Mouse (Mus musculus): ENCODE data around the gene Pptc7.

Pptc7 gene

GRCm38 (mm10) chr5:122267136-122267535 lies 17.0 kb upstream of the Pptc7 start:
- DNase-seq (ENCODE audit: low spot score in 2 of 2): no peak

- peak; percentile 52 to 82 for DNase-seq (ENCODE audit: low spot score in 2 of 2)
Observed at GRCm38 (mm10) chr5:122267899-122268298, 16.3 kb upstream of the Pptc7 start.

- DNase-seq (ENCODE audit: low spot score in 2 of 2): no peak
Observed at GRCm38 (mm10) chr5:122268858-122269604, 15.1 kb upstream of the Pptc7 start.

DNA sequence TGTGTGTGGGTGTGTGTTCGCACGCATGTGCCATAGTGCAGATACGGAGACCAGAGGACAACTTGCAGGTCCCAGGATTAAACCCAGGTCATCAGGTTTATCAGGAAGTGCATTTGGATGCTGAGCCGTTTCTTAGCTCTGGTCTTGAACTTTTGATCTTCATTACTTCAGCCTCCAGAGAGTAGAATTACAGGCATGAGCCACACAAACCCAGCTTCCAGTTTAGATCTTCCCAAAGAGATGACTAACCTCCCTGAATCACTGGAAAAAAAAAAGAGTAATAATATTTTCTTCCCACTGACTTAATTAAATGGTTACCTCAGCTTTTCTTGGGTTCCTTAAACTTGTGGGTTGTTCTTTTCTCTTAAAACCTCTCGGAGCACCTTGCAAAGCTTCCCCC lies 11.3 kb upstream of the Pptc7 start:
- DNase-seq (ENCODE audit: low spot score in 2 of 2): no peak

- DNase-seq (ENCODE audit: low spot score in 2 of 2): peak; percentile 83 to 91
Observed at GRCm38 (mm10) chr5:122274785-122275184, 9.4 kb upstream of the Pptc7 start.

DNA sequence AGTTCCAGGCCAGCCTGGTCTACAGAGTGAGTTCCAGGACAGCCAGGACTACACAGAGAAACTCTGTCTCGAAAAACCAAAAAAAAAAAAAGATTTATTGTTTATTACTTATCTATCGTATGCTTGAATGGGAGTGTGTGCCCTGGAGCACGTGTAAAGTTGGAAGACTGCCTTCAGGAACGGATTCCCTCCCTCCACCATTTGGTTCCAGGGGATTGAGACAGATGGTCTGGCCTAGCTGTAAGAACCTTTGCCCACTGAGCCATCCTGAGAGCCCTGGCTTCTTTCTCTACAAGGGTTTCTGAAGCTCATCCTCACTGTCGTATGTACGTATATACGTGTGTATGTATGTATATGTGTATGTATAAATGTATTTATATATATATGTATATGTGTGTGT lies 5.2 kb upstream of the Pptc7 start:
- DNase-seq (ENCODE audit: low spot score in 2 of 2): no peak

- DNase-seq (ENCODE audit: low spot score in 2 of 2): no peak
Observed at GRCm38 (mm10) chr5:122279799-122280421, 4.3 kb upstream of the Pptc7 start.

DNA sequence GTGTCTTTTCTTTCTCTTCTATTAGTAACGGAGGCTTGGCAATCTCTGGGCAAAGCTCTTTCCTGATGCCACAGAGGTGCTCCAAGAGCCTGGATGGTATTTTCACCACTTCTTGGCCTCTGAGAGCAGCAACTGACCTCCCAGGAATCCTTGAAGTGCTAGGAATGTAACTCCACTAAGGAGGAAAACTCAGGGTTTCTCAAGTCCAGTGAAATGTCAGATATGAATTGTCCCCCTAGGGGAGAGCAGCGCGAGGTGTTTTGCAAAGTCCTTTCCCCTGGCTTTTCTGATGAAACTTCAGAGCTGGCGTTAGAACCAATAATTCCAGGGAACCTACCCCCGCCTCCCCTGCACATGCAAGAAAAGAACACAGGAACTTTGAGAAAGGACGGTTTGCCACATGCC lies 3.7 kb upstream of the Pptc7 start:
- DNase-seq (ENCODE audit: low spot score in 2 of 2): no peak

DNA sequence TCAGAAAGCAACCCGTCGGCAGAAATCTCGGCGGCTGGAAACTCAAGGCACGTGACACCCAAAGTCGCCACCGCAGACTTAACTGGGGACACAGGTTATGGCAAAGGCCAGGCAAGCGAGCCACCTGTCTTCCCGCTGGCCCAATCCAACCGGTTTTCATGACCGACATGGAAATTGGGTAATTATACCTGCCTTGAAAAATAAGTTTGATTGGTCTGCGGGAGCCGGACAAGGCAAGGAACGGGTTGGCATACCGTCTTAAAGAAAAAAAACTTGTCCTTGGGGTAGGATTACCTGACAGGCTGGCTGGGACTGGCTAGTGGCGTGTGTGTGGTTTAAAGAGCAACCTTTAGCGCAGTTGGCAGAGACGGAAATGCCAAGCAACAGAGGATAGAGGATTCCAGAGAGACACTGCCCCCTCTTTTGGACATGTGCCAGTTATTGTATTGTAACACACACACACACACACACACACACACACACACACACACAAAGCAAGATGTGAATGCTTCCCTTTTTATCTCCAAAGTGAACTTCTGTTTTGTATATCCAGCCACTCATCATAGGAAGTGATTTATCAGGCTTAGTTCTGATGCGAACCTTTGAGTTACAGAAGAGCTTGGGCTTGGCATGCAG lies 3.2 kb upstream of the Pptc7 start:
- DNase-seq (ENCODE audit: low spot score in 2 of 2): no peak

DNA sequence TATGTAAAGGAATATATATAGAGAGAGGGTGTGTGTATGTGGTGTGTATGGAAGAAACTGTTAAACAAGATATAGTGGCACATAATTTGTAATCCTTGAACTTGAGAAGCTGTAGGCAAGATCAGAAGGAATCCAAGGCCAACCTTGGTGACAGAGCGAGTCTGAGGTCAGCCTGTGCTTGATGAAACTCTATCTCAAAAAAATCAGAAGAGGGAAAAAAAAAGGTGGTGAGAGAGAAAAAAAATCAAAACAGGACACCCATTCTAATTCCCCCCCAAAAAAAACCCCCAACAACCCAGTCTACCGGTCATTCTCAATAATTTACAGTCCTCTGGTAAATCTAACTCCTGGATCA lies 360 bp upstream of the Pptc7 start:
- no peak for DNase-seq (ENCODE audit: low spot score in 2 of 2)

- peak; percentile 66 to 72 for DNase-seq (ENCODE audit: low spot score in 2 of 2)
Observed at GRCm38 (mm10) chr5:122285029-122285766, 1.0 kb downstream of the Pptc7 start.

- DNase-seq (ENCODE audit: low spot score in 2 of 2): no peak
Observed at GRCm38 (mm10) chr5:122285767-122286150, 1.6 kb downstream of the Pptc7 start.

DNA sequence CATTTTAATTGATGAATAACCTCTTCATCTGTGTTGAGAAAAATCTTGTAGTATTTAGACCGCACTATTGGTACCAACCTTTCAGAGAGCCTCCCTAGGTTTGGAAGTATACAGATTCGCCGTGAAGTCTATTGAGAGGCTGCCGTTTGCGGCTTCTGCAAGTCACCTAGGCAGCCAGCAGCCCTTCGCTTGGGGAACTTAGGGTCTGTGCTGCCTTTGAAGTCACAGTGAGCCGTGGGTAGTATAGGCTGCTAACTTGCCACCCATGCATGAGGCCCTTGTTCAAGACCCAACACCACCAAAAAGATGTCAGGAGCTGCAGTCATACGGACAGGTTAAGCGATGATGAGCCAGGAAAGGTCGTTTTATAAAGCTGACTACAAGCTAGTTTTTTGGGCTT lies 2.0 kb downstream of the Pptc7 start:
- peak in 1 of 2 experiments; percentile 40 for DNase-seq (ENCODE audit: low spot score in 2 of 2)

DNA sequence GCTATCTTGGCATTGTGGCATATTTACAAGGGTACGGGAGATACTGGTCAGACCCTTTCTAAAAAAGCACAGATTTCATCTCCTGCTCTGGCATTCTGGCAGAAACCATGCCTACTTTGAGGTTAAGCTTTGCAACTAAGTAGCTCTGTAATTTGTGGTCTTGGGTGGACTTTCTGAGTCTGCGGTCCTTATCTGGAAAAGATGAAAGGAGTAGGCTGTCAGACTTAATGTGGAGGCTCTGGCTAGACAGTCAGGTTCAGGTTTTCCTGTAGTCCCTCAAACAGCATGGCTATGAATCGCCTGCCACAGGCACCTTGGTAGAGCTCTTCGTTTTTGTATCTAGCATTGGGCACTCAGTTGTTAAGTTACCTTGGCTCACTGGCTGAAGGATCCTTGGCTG lies 2.9 kb downstream of the Pptc7 start:
- DNase-seq (ENCODE audit: low spot score in 2 of 2): no peak

DNA sequence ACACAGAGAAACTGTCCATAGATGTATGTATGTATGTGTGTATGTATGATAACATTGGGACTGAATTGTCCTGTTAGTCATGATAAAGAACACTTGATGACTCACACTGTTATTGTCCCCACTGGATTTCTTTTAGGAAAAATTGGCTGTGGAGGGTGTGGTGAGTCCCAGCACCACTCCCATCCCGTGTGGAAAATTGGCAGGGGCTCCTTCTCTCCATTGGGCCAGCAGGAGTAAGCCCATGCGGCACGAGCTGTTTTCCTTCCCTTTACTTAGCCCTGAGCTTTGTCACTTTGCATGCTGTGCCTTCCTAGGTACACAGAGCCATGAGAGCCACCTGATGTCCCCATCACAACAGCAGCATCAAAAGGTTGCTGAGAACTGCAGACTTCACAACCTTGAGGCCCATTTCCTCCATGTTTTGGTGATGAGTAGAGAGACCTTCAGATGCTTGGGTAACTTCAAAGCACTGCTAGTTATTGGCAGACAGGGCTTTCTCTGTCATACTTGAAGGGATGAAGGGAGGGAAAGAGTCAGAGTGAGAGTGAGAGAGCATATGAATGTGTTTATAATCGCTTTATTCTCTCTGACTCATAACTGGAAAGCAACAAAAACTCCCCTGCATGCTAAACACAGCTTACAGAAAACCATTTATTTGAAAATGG lies 4.1 kb downstream of the Pptc7 start:
- DNase-seq (ENCODE audit: low spot score in 2 of 2): no peak

DNA sequence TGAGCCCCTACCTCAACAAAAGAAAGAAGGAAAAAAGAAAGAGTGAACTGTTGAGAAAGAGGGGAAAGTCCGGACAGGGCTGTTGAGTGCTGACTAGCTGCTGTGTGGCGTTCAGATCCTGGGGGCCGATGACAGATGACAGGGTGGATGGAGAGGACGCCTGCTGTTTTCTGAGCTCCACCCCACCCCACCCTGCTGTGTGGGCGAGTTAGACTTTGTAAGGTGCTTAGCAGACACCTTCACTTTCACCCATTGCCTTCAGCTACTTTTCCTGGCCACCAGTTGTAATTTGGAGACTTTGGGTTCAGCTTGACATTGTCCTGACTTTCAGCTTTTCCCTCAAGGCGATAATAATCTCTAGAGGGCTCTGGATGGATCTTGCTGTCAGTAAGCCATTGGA lies 7.0 kb downstream of the Pptc7 start:
- DNase-seq (ENCODE audit: low spot score in 2 of 2): no peak

GRCm38 (mm10) chr5:122291553-122292339 lies 7.6 kb downstream of the Pptc7 start:
- DNase-seq (ENCODE audit: low spot score in 2 of 2): no peak

- no peak for DNase-seq (ENCODE audit: low spot score in 2 of 2)
Observed at GRCm38 (mm10) chr5:122293131-122293530, 9.0 kb downstream of the Pptc7 start.

DNA sequence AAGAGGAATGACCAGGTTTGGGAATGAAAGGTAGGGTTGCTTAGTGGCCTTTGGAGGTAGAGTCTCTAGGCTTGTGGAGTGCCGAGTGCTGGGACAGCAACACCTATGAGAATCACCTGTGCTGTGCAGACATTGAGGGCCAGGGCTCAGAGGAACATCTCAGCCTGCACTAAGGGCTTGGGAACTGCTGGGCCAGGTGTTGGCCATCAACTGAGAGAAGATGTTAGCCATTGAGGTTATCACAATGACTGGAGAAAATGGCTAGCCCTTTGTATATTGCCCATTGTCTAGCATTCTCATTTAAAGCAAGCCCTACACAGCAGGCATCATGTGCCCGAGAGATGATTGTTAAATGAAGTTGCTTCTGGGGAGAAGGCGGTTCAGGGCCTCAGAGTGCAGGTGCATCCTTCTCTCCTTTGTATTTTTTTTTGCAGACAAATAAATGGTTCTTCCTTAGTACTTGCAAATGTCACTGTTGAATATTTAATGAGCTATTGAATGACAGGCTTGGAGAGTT lies 10.1 kb downstream of the Pptc7 start:
- no peak for DNase-seq (ENCODE audit: low spot score in 2 of 2)

DNA sequence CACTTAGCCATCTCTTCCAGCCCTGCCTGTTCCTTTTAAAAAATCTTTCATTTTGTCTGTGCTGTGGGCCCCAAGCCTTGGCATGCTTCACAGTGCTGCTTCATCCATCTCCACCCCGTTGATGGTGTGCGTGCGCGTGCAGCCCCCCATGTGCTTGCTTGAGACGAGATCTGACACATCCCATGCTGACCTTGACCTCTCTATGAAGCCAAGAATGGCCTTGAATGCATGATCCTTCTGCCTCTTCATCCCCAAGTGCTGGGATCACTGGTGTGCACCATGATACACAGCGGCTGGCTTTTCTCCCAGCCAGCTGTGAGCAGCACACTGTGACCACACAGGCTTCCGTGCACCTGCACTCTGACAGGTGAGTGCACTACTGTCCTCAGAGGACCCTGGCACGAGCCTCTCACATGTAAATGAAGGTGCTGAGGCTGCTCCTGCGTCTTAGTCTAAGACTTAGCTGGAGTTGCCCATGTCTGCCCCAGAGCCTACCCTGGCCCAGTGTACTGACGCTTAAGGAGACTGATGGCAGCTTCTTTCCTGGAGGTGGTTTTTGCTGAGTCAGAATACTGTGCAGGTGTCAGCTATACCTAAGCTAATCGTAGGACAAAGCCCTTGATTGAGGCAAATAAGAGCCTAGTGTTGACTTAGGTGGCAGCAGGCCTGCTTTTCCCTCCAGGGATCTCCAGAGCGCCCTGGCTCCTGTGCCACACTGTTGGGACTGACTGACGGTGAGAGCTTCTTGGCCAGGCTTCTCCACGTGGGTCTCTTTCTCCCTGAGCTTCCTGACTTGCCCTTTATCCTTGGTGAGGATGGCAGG lies 11.2 kb downstream of the Pptc7 start:
- peak in 1 of 2 experiments; percentile 40 for DNase-seq (ENCODE audit: low spot score in 2 of 2)
